Mouse (Mus musculus) gonadal fat pad, adult 2 months (tissue): ENCODE data around the gene Speer4a. TPM values are rescaled to one million over a fixed set of nuclear protein-coding genes. Genes with fewer than 3 reads are reported as not detected.
"Not testable (repeated sequence)": the region's sequence is repeated elsewhere in the genome, so short reads cannot be mapped to it uniquely, and the experiment has no call there.

Experiments used
- DNase-seq: peaks from one replicate; pipeline ENCODE4 v3.0.0-alpha.2; 2012; ENCODE audit warnings: low read depth
- polyA plus RNA-seq: library from polyadenylated mRNA; depleted of rRNA; stranded (reverse); fragments of >200 nt; gene quantifications from 2 replicates; pipeline ENCODE4 v1.2.3, GENCODE M21; 2012; rRNA removed

Speer4a gene
- 0.04 TPM in 1 of 2 replicates, not detected in the other for polyA plus RNA-seq

- DNase-seq = not testable (repeated sequence)
Observed at GRCm38 (mm10) chr5:26039458-26039857, at the start of gene Speer4a. TSS of gene Speer4a (minus strand) at chr5:26039558.

DNA sequence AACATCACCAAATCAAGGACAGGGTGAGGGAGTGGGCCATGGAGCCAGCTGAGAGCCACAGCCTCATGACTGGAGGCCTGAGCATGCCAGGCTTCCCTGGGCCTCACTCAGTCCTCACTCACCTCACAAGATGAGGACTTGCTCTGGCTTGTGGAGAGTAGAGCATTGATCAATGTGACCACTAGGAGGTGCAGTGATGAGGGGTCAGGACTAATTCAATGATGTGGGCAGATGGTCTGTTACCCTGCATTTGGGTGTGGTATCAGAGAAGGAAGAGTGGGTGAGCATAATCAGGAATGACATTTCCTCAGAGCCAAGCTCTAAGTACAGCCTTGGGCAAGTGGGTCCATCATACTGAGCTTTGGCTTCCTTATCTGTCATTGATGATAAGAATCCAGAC lies 39.7 kb upstream of the Speer4a start:
- not testable (repeated sequence) for DNase-seq

- DNase-seq = no peak
Observed at GRCm38 (mm10) chr5:26070716-26071115, 31.4 kb upstream of the Speer4a start.

- not testable (repeated sequence) for DNase-seq
Observed at GRCm38 (mm10) chr5:26058481-26058880, 19.1 kb upstream of the Speer4a start, which contains the start of gene Gm7347. TSS of gene Gm7347 (minus strand) at chr5:26058581.

- not testable (repeated sequence) for DNase-seq
Observed at GRCm38 (mm10) chr5:26022816-26023215, 16.5 kb downstream of the Speer4a start, which contains the start of gene Gm5862. TSS of gene Gm5862 (minus strand) at chr5:26022916.

- not testable (repeated sequence) for DNase-seq
Observed at GRCm38 (mm10) chr5:26007697-26008096, 31.7 kb downstream of the Speer4a start.

- DNase-seq = not testable (repeated sequence)
Observed at GRCm38 (mm10) chr5:26006937-26007695, 32.2 kb downstream of the Speer4a start.

DNA sequence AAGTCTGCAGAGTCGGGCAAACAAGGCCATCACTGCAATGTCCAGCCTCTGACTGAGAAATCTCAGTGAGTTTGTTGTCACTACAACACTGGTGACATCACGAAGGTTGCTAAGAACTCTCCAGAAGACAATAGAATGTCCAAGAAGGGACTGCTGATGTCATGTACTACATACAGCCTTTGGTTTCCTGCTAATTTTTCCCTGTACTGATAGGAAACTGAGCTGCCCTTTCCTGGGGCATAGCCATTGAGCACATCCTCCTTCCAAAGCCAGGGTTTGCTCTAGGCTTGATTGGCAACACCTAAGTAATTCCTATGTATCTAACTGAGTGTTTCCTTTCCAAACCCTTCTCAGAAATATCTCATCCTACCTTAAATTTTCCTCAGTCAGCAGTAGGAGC lies 34.7 kb downstream of the Speer4a start, which contains the start of gene Gm1979:
Gm1979 (minus strand) TSS at position 101 of the 400 bp plus-strand sequence.
- DNase-seq = not testable (repeated sequence)

GRCm38 (mm10) chr5:25988550-25988949 lies 50.8 kb downstream of the Speer4a start, which contains the start of gene Gm21698:
TSS of gene Gm21698 (minus strand) at chr5:25988650.
- not testable (repeated sequence) for DNase-seq

Other genes with a start within 250 kb of the Speer4a start
- gene Gm21663, start 97.2 kb downstream of the Speer4a start, polyA plus RNA-seq = not detected in 2 replicates
- gene Gm21671, start 85.1 kb downstream of the Speer4a start, polyA plus RNA-seq = 0.04 TPM in 1 of 2 replicates, not detected in the other
- gene Gm21680, start 66.9 kb downstream of the Speer4a start, polyA plus RNA-seq = not detected in 2 replicates
- gene Gm21698, start 50.9 kb downstream of the Speer4a start, polyA plus RNA-seq = not detected in 2 replicates
- not detected in 2 replicates for gene Gm1979, start 34.8 kb downstream of the Speer4a start, polyA plus RNA-seq
- gene Gm5862, start 16.6 kb downstream of the Speer4a start, polyA plus RNA-seq = not detected in 2 replicates
- gene Gm7347, start 19.0 kb upstream of the Speer4a start, polyA plus RNA-seq = not detected in 2 replicates
- not detected in 2 replicates for gene Gm10471, start 49.7 kb upstream of the Speer4a start, polyA plus RNA-seq
- gene 5031410I06Rik, start 65.8 kb upstream of the Speer4a start, polyA plus RNA-seq = not detected in 2 replicates
- not detected in 2 replicates for gene Gm10220, start 81.9 kb upstream of the Speer4a start, polyA plus RNA-seq
- not detected in 2 replicates for gene Gm7361, start 218.1 kb upstream of the Speer4a start, polyA plus RNA-seq